Mouse (Mus musculus) kidney, adult 2 months (tissue): ENCODE measurements around the gene Antxr1. TPM values are rescaled to one million over a fixed set of nuclear protein-coding genes. Genes with fewer than 3 reads are reported as not detected.
A peak's percentile ranks its signal among the peaks of the same experiment; 100 is the strongest.

Experiments used
- DNase-seq: peaks from one replicate; pipeline ENCODE4 v3.0.0; 2021
- H3K27ac ChIP-seq: fragments of 200-500 bp; 2 replicates; pipeline ENCODE4 v1.5.1; 2012; ENCODE audit warnings: low read depth, low read length, control low read depth, inconsistent platforms; ENCODE audit not compliant: insufficient read depth
- H3K27me3 ChIP-seq: fragments of 200-500 bp; replicated peaks from 2 replicates; pipeline ENCODE4 v1.6.1; 2012; ENCODE audit warnings: mild to moderate bottlenecking, moderate library complexity, low read length, inconsistent platforms; ENCODE audit not compliant: control insufficient read depth, insufficient read depth
- H3K36me3 ChIP-seq: fragments of 200-500 bp; 2 replicates; pipeline ENCODE4 v1.6.1; 2012; ENCODE audit warnings: mild to moderate bottlenecking, moderate library complexity, low read length, inconsistent platforms; ENCODE audit not compliant: control insufficient read depth, insufficient read depth
- H3K4me1 ChIP-seq: fragments of 200-500 bp; 2 replicates; pipeline ENCODE4 v1.6.1; 2011; ENCODE audit warnings: low read length; ENCODE audit not compliant: control insufficient read depth, insufficient read depth
- H3K4me3 ChIP-seq: fragments of 200-500 bp; 2 replicates; pipeline ENCODE4 v1.5.1; 2011; ENCODE audit warnings: mild to moderate bottlenecking, low read depth, low read length, control low read depth; ENCODE audit not compliant: insufficient read depth
- CTCF ChIP-seq: fragments of 200-500 bp; conservative IDR thresholded peaks from 2 replicates; pipeline ENCODE4 v1.5.1; 2011; ENCODE audit warnings: low read depth, mild to moderate bottlenecking, control low read depth, low read length, moderate library complexity, mixed read lengths; ENCODE audit not compliant: insufficient read depth, insufficient read length
- POLR2A ChIP-seq: fragments of 200-500 bp; IDR thresholded peaks from one replicate; pipeline ENCODE4 v1.6.1; 2011; ENCODE audit warnings: low read depth, low read length, control low read depth
- WGBS: fragments of 180-500 bp; shearing (Covaris S2); methylation state at CpG from one replicate; pipeline ENCODE4 v1.1.7; 2018; 5-methylcytosine and 5-hydroxymethylcytosine counted together
- polyA plus RNA-seq: library from polyadenylated mRNA; depleted of rRNA; stranded (reverse); fragments of >200 nt; gene quantifications from 2 replicates; pipeline ENCODE4 v1.2.3, GENCODE M21; 2012

Antxr1 gene
- polyA plus RNA-seq, 1 experiment = 2.0 TPM

DNA sequence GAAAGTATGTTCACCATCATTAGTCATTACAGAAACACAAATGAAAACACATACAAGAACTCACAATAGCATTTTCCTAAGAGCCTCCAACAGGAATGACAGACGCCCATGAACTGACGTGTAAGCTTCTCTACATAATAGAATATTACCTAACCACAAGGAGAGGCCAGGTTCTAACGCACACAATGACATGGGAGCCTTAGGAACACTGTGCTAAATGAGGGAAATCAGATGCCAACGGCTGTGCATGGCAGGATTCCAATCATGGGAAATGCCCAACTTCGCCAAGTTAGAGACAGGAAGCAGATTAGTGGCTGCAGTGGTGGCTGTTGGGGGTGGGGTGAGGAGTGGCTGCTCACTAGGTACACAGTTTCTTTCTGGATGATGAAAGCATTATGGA lies 76.6 kb downstream of the Antxr1 start:
- Histone ChIP-seq H3K4me3 (no peak overlapping the region), H3K4me1 (no peaks in the 10 kb centered on the region), H3K27me3 (no peaks in the 10 kb centered on the region), H3K27ac (no peak overlapping the region), H3K36me3 (no peaks in the 10 kb centered on the region)
- 49% methylated on average over 5 of the region's 5 CpGs for WGBS
- no peak for TF ChIP-seq CTCF
- TF ChIP-seq POLR2A = no peak
- peak; percentile 18 for DNase-seq

DNA sequence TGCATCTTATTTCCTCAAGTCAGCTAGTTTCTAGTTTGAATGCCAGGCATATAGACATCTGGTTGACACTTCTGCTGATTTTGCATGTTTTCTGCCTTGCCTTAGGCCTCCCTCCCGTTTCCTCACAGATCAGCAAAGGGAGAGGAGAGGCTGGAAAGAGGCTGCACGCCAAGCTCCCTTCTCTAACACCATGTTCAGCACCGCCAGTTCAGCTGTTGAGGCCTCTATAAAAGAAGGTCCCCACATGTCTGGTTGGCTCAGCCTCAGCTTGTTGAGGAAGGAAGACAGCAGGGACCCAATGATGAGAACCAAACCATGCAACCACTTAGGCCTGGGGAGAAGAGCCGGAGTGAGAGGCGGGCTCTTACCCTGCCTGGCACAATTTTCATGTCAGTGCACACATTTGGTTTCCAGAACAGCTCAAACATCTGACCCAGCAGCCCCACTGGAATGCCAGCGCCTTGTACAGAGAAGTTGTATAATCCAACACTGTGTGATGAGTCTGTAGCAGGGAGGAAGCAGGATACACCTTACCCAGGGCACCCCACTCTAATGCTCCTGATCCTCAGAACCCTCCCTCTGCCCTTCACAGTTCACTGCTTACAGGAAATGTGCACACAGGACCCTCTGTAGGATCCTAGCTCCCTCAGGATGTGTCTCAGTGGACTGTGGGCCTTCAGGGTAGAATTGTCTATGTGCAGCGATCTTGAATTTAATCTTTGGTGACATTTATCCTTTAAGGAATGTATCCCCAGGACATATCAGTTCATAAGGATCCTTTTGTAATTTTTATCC lies 77.4 kb downstream of the Antxr1 start:
- DNase-seq = no peak
- Histone ChIP-seq H3K27ac (no peak overlapping the region), H3K36me3 (no peaks in the 10 kb centered on the region), H3K4me1 (no peaks in the 10 kb centered on the region), H3K4me3 (no peak overlapping the region), H3K27me3 (no peaks in the 10 kb centered on the region)
- WGBS = 73% methylated on average over 7 of the region's 7 CpGs
- TF ChIP-seq CTCF (no peak), POLR2A (no peak)

DNA sequence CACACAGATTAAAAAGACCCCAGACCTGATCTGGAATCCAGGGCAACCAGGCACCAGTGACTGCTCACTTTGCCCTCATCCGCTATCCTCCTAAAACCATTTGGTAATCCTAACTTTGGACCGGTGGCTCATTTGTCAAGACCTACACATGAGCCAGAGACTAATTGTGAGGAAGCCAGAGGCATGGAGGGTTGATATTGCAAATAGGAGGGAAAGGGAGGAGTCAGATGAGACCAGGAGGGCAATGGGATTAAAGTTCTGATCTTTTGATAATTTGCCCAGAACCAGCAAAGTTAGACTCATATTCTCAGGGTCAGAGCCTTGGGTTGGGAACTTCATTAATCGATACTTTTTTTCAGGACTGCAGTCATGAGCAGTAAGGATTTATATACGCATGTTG lies 78.2 kb downstream of the Antxr1 start:
- 90% methylated on average over 4 of the region's 4 CpGs for WGBS
- H3K27ac ChIP-seq = no peak overlapping the region
- TF ChIP-seq CTCF = no peak
- no peak for TF ChIP-seq POLR2A

DNA sequence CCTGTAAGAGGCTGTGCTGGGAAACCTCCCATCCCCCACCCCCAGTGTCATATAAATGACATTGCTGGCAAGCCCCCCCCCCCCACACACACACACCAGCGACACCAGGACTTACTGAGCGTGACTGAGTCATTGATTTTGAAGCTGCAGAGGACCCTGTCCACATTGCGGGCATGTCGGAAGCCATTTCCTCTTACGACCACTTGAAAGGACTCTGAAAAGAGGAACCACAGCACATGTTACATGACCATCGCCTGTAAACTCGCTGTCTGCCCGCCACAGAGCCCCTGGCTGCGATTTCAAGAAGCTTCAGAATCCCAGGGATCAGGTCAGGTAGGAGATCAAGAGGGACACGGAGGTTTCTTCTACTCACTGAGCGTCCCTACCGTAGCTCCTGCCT lies 80.0 kb downstream of the Antxr1 start:
- Histone ChIP-seq H3K27ac (no peak overlapping the region), H3K4me3 (no peak overlapping the region), H3K36me3 (no peaks in the 10 kb centered on the region), H3K4me1 (no peaks in the 10 kb centered on the region), H3K27me3 (no peaks in the 10 kb centered on the region)
- WGBS = 84% methylated on average over 12 of the region's 12 CpGs
- TF ChIP-seq POLR2A = no peak
- TF ChIP-seq CTCF = no peak
- DNase-seq = no peak

More for the DNA sequence above, 78.2 kb downstream of the Antxr1 start:
- no peak overlapping the region for H3K4me3 ChIP-seq
- no peaks in the 10 kb centered on the region for H3K4me1 ChIP-seq
- H3K36me3 ChIP-seq = no peaks in the 10 kb centered on the region
- no peaks in the 10 kb centered on the region for H3K27me3 ChIP-seq
- no peak for DNase-seq

DNA sequence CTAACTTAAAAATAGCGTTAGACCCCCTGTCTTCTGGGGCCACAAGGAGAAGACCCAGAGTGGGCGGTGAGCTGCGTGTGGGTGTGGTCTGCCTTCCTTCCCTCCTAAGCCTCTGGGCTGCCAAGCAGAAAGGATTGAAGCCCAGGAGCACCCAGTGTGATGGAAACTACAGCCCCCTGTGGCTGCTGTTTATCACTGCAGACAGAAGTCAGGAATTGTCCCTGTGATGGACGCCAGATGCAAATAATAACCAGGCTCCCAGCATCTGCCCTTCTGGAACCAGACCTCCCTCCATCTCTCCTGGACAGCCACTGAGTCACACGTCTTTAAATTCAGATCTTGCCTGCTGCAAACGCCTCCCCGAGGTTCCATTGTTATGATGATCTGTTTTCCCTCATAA lies 80.9 kb downstream of the Antxr1 start:
- 0 out of 2 replicates have a peak, but pooled peaks have one; percentile 6 for TF ChIP-seq CTCF
- TF ChIP-seq POLR2A = no peak
- no peak overlapping the region for H3K27ac ChIP-seq
- no peak for DNase-seq
- H3K27me3 ChIP-seq = no peaks in the 10 kb centered on the region
- H3K4me1 ChIP-seq = no peaks in the 10 kb centered on the region
- H3K36me3 ChIP-seq = no peaks in the 10 kb centered on the region
- 53% methylated on average over 7 of the region's 7 CpGs for WGBS
- H3K4me3 ChIP-seq = no peak overlapping the region

DNA sequence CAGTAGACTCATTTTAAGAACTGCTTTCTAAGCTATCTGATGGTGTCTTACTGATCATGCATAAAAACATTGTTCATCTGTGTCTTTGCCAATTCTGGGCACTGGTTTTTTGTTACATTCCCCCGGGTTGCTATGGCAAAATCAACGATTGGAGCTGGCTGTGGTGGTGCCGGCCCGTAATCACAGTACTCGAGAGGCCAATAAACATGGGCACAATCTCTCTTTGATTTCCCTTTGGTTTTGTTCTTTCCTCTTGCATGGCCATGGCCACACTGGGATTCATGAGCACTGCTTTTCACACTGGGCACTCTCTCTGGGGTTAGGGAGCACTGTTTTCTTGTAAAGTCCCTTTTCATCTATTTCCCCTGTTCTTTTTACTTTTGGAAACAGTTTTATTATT lies 83.9 kb downstream of the Antxr1 start:
- 81% methylated on average over 5 of the region's 5 CpGs for WGBS
- no peak for DNase-seq

DNA sequence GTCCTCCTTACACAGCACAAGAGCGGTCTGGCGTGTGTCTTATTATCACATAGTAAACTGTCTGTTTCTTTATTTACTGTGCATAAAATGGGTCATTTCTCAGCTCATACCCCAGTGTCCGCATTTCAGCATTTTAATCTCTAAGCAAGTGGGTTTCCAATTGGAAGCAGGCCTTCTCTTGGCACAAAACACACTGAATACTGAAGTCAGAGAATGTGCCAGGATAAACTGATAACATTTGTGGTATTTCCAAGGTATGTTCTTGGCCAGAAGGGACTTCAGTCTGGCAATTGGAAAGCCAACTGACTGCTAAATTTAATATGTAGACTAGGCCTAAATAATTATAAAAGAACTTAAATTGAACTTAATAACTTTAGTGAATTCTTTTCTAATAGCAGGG lies 84.9 kb downstream of the Antxr1 start:
- WGBS = 91% methylated on average over 3 of the region's 3 CpGs
- DNase-seq = no peak
- no peaks in the 10 kb centered on the region for H3K27me3 ChIP-seq
- no peak overlapping the region for H3K4me3 ChIP-seq
- H3K27ac ChIP-seq = no peak overlapping the region
- TF ChIP-seq CTCF (no peak), POLR2A (no peak)
- H3K4me1 ChIP-seq = no peaks in the 10 kb centered on the region
- H3K36me3 ChIP-seq = no peaks in the 10 kb centered on the region

More for the DNA sequence above, 83.9 kb downstream of the Antxr1 start:
- no peak for TF ChIP-seq CTCF
- TF ChIP-seq POLR2A = no peak
- no peaks in the 10 kb centered on the region for H3K36me3 ChIP-seq
- no peak overlapping the region for H3K27ac ChIP-seq
- H3K27me3 ChIP-seq = no peaks in the 10 kb centered on the region
- no peaks in the 10 kb centered on the region for H3K4me1 ChIP-seq
- no peak overlapping the region for H3K4me3 ChIP-seq
